Mouse (Mus musculus): ENCODE data around the gene Tbx3. TPM values are rescaled to one million over a fixed set of nuclear protein-coding genes. Genes with fewer than 3 reads are reported as not detected.

Tbx3 gene
- polyA plus RNA-seq, 1 experiment from 2014 or later, result 37.5 TPM

GRCm38 (mm10) chr5:119667356-119667940 is 3.0 kb upstream of the Tbx3 start:
- 0 out of 2 replicates have a peak overlapping the region, but pooled peaks have one; percentile 10 for H3K9ac ChIP-seq (ENCODE audit: low read depth, low read length)
- no peak overlapping the region for H3K27ac ChIP-seq (ENCODE audit: low read length)
- H3K4me2 ChIP-seq (ENCODE audit: low read depth, low read length), result no peak overlapping the region
- WGBS, result 43% methylated on average over 13 of the region's 13 CpGs
- H3K36me3 ChIP-seq (ENCODE audit: control insufficient read depth, insufficient read depth, low read length), result no peaks in the 10 kb centered on the region
- peaks cover 32% of the 10 kb centered on the region for H3K27me3 ChIP-seq (replicated peaks; ENCODE audit: control insufficient read depth, insufficient read depth, low read length)
- no peak for ATAC-seq
- H3K4me1 ChIP-seq (ENCODE audit: control insufficient read depth, insufficient read depth, low read length), result peaks cover 26% of the 10 kb centered on the region
- H3K9me3 ChIP-seq (ENCODE audit: control insufficient read depth, low read length), result no peaks in the 10 kb centered on the region
- no peak overlapping the region for H3K4me3 ChIP-seq (ENCODE audit: low read length)

DNA sequence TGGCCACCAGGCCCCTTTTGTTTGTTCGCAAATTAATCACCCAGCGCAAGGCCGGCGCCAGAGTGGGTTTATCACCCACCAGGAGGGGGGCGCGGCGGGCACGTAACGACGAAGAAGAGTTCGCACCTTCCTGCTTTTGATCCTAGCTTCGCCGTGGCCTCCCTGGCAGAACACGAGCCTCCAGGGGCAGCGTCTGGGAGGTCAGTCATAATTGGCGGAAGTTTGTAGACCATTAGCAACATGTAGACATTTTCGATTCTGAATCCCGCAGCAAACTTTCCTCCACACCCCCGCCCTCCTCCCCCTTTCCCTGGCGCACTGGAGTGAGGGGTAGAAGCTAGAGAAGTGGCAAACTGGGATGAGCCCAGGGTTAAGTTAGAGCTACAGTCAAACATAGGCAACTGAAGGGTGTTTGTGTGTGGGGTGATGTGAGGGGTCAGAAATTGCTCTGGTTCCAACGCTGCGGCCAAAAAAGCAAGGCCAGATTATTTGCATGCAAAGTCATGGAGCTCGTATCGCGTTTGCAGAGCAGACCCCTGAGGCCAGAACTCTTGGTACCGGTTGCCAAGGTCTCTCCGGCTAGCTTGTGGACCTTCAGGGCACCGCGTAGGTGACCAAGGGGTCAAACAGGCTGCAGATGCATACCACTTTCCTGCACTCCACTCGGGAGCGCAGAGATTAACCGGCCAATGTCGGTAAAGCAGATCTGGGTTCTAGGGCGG is 2.1 kb upstream of the Tbx3 start:
- 43% methylated on average over 34 of the region's 34 CpGs for WGBS
- Histone ChIP-seq H3K9me3 (ENCODE audit: control insufficient read depth, low read length) (no peaks in the 10 kb centered on the region), H3K27me3 (replicated peaks; ENCODE audit: control insufficient read depth, insufficient read depth, low read length) (peaks cover 28% of the 10 kb centered on the region), H3K36me3 (ENCODE audit: control insufficient read depth, insufficient read depth, low read length) (no peaks in the 10 kb centered on the region), H3K4me3 (ENCODE audit: low read length) (no peak overlapping the region; the same call in 1 of the 2 replicates), H3K9ac (ENCODE audit: low read depth, low read length) (peak overlapping the region; percentile 92; the same call in 1 of the 2 replicates), H3K27ac (ENCODE audit: low read length) (no peak overlapping the region), H3K4me1 (ENCODE audit: control insufficient read depth, insufficient read depth, low read length) (peaks cover 26% of the 10 kb centered on the region), H3K4me2 (ENCODE audit: low read depth, low read length) (peak overlapping the region; percentile 92; the same call in 1 of the 2 replicates)
- ATAC-seq, result no peak

DNA sequence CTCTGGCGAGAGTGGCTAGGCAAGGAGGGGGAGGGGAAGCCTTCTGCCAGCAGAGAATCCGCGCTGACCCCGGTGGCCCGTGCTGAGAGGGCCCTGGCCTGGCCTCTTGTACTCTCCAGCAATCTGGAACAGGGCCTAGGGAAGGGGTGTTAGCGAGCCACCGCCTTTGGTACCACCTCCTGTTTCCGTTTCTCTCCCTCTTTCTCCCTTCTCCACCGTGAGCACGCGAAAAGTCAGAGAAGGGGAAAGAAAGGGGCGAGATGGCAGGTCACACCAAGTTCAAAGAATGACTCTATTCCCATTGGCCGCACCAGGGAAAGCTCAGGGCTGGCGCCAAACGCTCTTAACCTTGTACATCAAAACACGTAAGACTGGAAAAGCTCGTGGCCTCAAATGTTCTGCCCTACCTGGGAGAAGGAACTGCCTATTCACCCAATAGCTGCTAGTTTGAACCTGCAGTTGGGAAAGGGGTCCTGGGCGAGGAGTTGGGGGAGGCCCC is 1.5 kb upstream of the Tbx3 start:
- WGBS, result 40% methylated on average over 18 of the region's 18 CpGs
- no peaks in the 10 kb centered on the region for H3K36me3 ChIP-seq (ENCODE audit: control insufficient read depth, insufficient read depth, low read length)
- H3K4me1 ChIP-seq (ENCODE audit: control insufficient read depth, insufficient read depth, low read length), result peaks cover 26% of the 10 kb centered on the region
- no peaks in the 10 kb centered on the region for H3K9me3 ChIP-seq (ENCODE audit: control insufficient read depth, low read length)
- ATAC-seq, result no peak
- peak overlapping the region; percentile 8; the same call in 1 of the 2 replicates for H3K4me3 ChIP-seq (ENCODE audit: low read length)
- peaks cover 24% of the 10 kb centered on the region for H3K27me3 ChIP-seq (replicated peaks; ENCODE audit: control insufficient read depth, insufficient read depth, low read length)
- peak overlapping the region; percentile 92 for H3K9ac ChIP-seq (ENCODE audit: low read depth, low read length)
- H3K27ac ChIP-seq (ENCODE audit: low read length), result no peak overlapping the region
- H3K4me2 ChIP-seq (ENCODE audit: low read depth, low read length), result peak overlapping the region; percentile 92

DNA sequence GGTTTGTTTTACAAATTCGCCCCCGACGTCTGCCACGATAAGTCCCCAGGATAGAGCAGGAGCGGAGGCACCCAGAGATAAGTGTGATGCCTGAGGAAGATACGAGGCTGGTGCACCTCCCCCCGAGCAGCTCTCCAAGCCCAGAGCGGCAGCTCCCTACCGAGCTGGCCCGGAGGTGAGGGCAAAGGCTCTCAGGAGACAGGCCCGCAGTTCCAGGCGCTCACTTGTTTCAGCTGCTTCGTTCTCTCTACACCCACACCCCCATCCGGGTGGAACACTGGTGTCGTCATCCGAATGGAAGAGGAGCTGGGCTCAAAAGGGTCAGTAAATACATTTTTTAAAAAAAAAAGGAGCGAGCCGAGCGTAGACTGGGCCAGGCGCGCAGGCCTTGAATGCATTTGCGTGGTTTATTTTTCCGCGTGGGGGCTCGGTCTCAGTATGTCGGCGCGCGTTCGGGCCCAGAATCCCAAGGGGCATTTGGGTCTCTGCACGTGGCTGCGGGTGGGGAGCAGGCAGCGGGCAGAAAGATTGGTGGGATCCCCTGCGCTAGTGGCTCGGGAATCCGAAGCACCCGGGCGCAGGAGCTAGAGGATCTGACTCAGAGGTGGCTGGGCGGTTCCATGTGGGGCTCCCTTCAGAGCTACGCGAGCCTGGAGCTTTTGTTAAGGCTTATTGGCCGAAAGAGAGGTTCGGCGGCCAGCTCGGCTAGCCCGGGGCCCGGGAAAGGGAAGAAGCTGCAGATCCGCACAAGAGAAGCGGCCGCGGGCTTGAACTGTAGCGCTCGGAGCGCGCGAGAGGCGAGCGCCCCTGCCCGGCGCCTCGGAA is 516 bp upstream of the Tbx3 start:
- Histone ChIP-seq H3K27me3 (replicated peaks; ENCODE audit: control insufficient read depth, insufficient read depth, low read length) (peaks cover 19% of the 10 kb centered on the region; the same call in 1 of the 2 replicates), H3K4me3 (ENCODE audit: low read length) (peak overlapping the region; percentile 72), H3K4me1 (ENCODE audit: control insufficient read depth, insufficient read depth, low read length) (peaks cover 26% of the 10 kb centered on the region), H3K9me3 (ENCODE audit: control insufficient read depth, low read length) (no peaks in the 10 kb centered on the region), H3K36me3 (ENCODE audit: control insufficient read depth, insufficient read depth, low read length) (no peaks in the 10 kb centered on the region), H3K9ac (ENCODE audit: low read depth, low read length) (peak overlapping the region; percentile 92), H3K4me2 (ENCODE audit: low read depth, low read length) (peak overlapping the region; percentile 92), H3K27ac (ENCODE audit: low read length) (peak overlapping the region; percentile 99)
- 2% methylated on average over 60 of the region's 61 CpGs for WGBS
- ATAC-seq, result no peak

- peak overlapping the region; percentile 92 for H3K9ac ChIP-seq (ENCODE audit: low read depth, low read length)
- no peak for ATAC-seq
- H3K9me3 ChIP-seq (ENCODE audit: control insufficient read depth, low read length), result no peaks in the 10 kb centered on the region
- peak overlapping the region; percentile 92 for H3K4me2 ChIP-seq (ENCODE audit: low read depth, low read length)
- H3K4me1 ChIP-seq (ENCODE audit: control insufficient read depth, insufficient read depth, low read length), result peaks cover 27% of the 10 kb centered on the region
- H3K36me3 ChIP-seq (ENCODE audit: control insufficient read depth, insufficient read depth, low read length), result 0 out of 2 replicates have a peak, but pooled peaks cover 3% of the 10 kb centered on the region
- H3K4me3 ChIP-seq (ENCODE audit: low read length), result peak overlapping the region; percentile 72
- peaks cover 12% of the 10 kb centered on the region; the same call in 1 of the 2 replicates for H3K27me3 ChIP-seq (replicated peaks; ENCODE audit: control insufficient read depth, insufficient read depth, low read length)
- under 1% methylated on average over 40 of the region's 40 CpGs for WGBS
- H3K27ac ChIP-seq (ENCODE audit: low read length), result peak overlapping the region; percentile 99
These were observed 794 bp downstream of the Tbx3 start for GRCm38 (mm10) chr5:119671124-119671801.

DNA sequence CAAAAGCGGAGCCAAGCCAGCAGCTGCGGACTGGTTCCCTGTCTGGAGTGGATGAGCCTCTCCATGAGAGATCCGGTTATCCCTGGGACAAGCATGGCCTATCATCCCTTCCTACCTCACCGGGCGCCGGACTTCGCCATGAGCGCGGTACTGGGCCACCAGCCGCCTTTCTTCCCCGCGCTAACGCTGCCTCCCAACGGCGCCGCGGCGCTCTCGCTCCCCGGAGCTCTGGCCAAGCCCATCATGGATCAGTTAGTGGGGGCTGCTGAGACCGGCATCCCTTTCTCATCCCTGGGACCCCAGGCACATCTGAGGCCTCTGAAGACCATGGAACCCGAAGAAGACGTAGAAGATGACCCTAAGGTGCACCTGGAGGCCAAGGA is 1.5 kb downstream of the Tbx3 start:
- Histone ChIP-seq H3K9ac (ENCODE audit: low read depth, low read length) (peak overlapping the region; percentile 92), H3K4me3 (ENCODE audit: low read length) (peak overlapping the region; percentile 72), H3K27me3 (replicated peaks; ENCODE audit: control insufficient read depth, insufficient read depth, low read length) (peaks cover 7% of the 10 kb centered on the region; the same call in 1 of the 2 replicates), H3K4me1 (ENCODE audit: control insufficient read depth, insufficient read depth, low read length) (peaks cover 29% of the 10 kb centered on the region), H3K4me2 (ENCODE audit: low read depth, low read length) (peak overlapping the region; percentile 92), H3K27ac (ENCODE audit: low read length) (peak overlapping the region; percentile 99), H3K9me3 (ENCODE audit: control insufficient read depth, low read length) (no peaks in the 10 kb centered on the region), H3K36me3 (ENCODE audit: control insufficient read depth, insufficient read depth, low read length) (0 out of 2 replicates have a peak, but pooled peaks cover 3% of the 10 kb centered on the region)
- WGBS, result under 1% methylated on average over 23 of the region's 23 CpGs
- no peak for ATAC-seq

- peak overlapping the region; percentile 92 for H3K4me2 ChIP-seq (ENCODE audit: low read depth, low read length)
- peaks cover 7% of the 10 kb centered on the region; the same call in 1 of the 2 replicates for H3K27me3 ChIP-seq (replicated peaks; ENCODE audit: control insufficient read depth, insufficient read depth, low read length)
- WGBS, result 3% methylated on average over 19 of the region's 19 CpGs
- ATAC-seq, result no peak
- H3K9me3 ChIP-seq (ENCODE audit: control insufficient read depth, low read length), result no peaks in the 10 kb centered on the region
- H3K4me3 ChIP-seq (ENCODE audit: low read length), result peak overlapping the region; percentile 72
- H3K9ac ChIP-seq (ENCODE audit: low read depth, low read length), result peak overlapping the region; percentile 92
- H3K27ac ChIP-seq (ENCODE audit: low read length), result peak overlapping the region; percentile 99
- H3K36me3 ChIP-seq (ENCODE audit: control insufficient read depth, insufficient read depth, low read length), result 0 out of 2 replicates have a peak, but pooled peaks cover 3% of the 10 kb centered on the region
- peaks cover 31% of the 10 kb centered on the region for H3K4me1 ChIP-seq (ENCODE audit: control insufficient read depth, insufficient read depth, low read length)
These were observed 2.0 kb downstream of the Tbx3 start for GRCm38 (mm10) chr5:119672348-119672983.

DNA sequence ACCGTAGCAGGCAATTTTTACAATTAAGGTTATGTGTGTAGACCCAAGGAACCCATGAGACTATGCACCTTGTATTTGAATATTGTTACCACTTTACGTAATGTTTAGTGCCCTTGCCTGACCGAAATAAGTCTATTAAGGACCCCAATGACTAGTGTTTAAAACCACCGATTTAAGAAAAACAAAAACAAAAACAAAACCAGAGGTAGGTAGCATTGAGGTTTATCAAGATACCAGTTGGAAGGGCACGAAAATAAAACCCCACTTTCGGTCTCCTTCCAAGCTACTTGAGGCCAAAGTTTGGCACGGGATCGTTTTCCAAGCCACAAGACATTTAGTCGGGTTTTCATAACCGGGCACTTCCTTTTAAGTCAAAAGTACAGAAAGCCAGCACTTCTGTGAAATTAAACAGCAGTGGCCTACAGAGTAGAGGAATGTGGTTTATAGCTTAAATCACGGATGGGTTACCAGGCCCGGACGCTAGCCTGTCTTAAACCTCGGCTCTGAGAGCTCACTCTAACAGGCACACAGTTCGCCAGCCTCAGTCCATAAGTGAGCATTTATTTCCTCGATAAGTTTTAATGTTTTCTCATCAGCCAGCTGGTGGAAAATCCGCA is 2.6 kb downstream of the Tbx3 start:
- peak overlapping the region; percentile 72 for H3K4me3 ChIP-seq (ENCODE audit: low read length)
- H3K27ac ChIP-seq (ENCODE audit: low read length), result peak overlapping the region; percentile 99
- WGBS, result 7% methylated on average over 17 of the region's 17 CpGs
- peaks cover 5% of the 10 kb centered on the region; the same call in 1 of the 2 replicates for H3K27me3 ChIP-seq (replicated peaks; ENCODE audit: control insufficient read depth, insufficient read depth, low read length)
- 0 out of 2 replicates have a peak, but pooled peaks cover 3% of the 10 kb centered on the region for H3K36me3 ChIP-seq (ENCODE audit: control insufficient read depth, insufficient read depth, low read length)
- peaks cover 27% of the 10 kb centered on the region for H3K4me1 ChIP-seq (ENCODE audit: control insufficient read depth, insufficient read depth, low read length)
- H3K4me2 ChIP-seq (ENCODE audit: low read depth, low read length), result peak overlapping the region; percentile 92
- ATAC-seq, result no peak
- H3K9me3 ChIP-seq (ENCODE audit: control insufficient read depth, low read length), result no peaks in the 10 kb centered on the region
- H3K9ac ChIP-seq (ENCODE audit: low read depth, low read length), result peak overlapping the region; percentile 92

Measured in intestine, embryonic 16.5 days (tissue).